Mouse (Mus musculus) mouse trophoblast stem cell (cell line): ENCODE results near the gene Cyp4a32.
"Not testable (repeated sequence)": the region's sequence is repeated elsewhere in the genome, so short reads cannot be mapped to it uniquely, and the experiment has no call there.

Experiments used
- in situ Hi-C, 2 experiments: fragments of 300-500 bp; cut with MseI, MboI; formaldehyde crosslinking; loops; 2 replicates in 1 of 2; 3 replicates in 1 of 2; pipeline ENCODE4 v1.15.1; 2025

The Cyp4a32 gene

GRCm38 (mm10) chr4:115656535-115656922 lies 55.8 kb downstream of the Cyp4a32 start:
- in situ Hi-C loops = not testable (repeated sequence)

- in situ Hi-C loops = no loop called here
Observed at GRCm38 (mm10) chr4:115657104-115657866, 56.5 kb downstream of the Cyp4a32 start.

GRCm38 (mm10) chr4:115657867-115658249 lies 57.1 kb downstream of the Cyp4a32 start:
- in situ Hi-C loops = no loop called here

GRCm38 (mm10) chr4:115659190-115659589 lies 58.4 kb downstream of the Cyp4a32 start:
- in situ Hi-C loops = no loop called here
